Mouse (Mus musculus): ENCODE results near the gene Gm10300. TPM values are rescaled to one million over a fixed set of nuclear protein-coding genes. Genes with fewer than 3 reads are reported as not detected.

Gene Gm10300
- polyA plus RNA-seq, 1 experiment = 0.15 TPM

DNA sequence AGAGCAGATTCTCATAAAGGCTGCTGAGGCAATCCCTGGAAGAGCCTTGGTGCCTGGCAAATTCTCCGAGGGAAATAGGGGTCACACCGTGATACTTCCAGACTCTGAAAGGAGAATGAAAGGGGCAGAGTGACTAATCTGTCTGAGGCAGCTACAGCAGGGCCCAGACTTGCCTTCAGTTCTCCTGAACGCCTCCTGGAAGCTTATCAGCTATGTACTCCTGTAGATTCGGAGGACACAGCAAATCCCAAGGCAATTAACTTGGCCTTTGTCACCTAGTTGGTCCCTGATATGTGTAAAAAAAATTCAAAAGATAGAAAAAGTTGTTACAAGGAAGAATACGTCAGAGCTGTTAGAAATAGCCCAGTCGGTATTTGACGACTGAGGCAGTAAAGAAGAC is 20.5 kb downstream of the Gm10300 start:
- no peak overlapping the region for H3K27ac ChIP-seq (ENCODE audit: insufficient read depth, low read length)
- H3K4me3 ChIP-seq (replicated peaks; ENCODE audit: insufficient read depth, low read depth, low read length) = no peak overlapping the region
- no peak for DNase-seq
- H3K27me3 ChIP-seq (ENCODE audit: control insufficient read depth, insufficient read depth, low read length) = no peaks in the 10 kb centered on the region
- 72% methylated on average over 7 of the region's 7 CpGs for WGBS
- TF ChIP-seq POLR2A (IDR thresholded peaks at IDR 0.05; ENCODE audit: borderline replicate concordance, insufficient read depth, low read length) = no peak
- no peak for TF ChIP-seq CTCF (IDR thresholded peaks at IDR 0.05; ENCODE audit: borderline replicate concordance, insufficient read depth, low read depth, low read length)
- H3K4me1 ChIP-seq (ENCODE audit: control insufficient read depth, insufficient read depth, low read length) = no peaks in the 10 kb centered on the region

DNA sequence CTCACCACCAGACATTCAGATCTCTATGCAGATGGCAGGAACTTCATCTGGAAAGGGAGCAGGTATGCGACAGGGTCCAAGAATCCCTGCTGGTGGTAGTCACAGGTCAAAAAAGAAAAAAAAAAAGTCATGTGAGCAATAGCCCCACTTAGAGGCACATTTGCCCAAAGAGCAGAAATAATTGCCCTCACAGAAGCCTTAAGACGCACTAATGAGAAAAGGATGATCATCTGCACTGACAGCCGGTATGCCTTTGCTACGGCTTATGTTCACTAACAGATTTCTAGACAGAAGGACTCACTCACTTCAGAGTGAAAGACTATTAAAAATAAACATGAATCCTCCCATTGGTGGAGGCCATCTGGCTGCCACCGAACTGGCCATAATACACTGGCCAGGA is 25.1 kb downstream of the Gm10300 start:
- no peak overlapping the region for H3K27ac ChIP-seq (ENCODE audit: insufficient read depth, low read length)
- H3K4me3 ChIP-seq (replicated peaks; ENCODE audit: insufficient read depth, low read depth, low read length) = no peak overlapping the region
- TF ChIP-seq CTCF (IDR thresholded peaks at IDR 0.05; ENCODE audit: borderline replicate concordance, insufficient read depth, low read depth, low read length) (no peak), POLR2A (IDR thresholded peaks at IDR 0.05; ENCODE audit: borderline replicate concordance, insufficient read depth, low read length) (no peak)
- 51% methylated on average over 5 of the region's 5 CpGs for WGBS
- DNase-seq = peak in 1 of 2 experiments; percentile 9
- H3K27me3 ChIP-seq (ENCODE audit: control insufficient read depth, insufficient read depth, low read length) = no peaks in the 10 kb centered on the region
- no peaks in the 10 kb centered on the region for H3K4me1 ChIP-seq (ENCODE audit: control insufficient read depth, insufficient read depth, low read length)

DNA sequence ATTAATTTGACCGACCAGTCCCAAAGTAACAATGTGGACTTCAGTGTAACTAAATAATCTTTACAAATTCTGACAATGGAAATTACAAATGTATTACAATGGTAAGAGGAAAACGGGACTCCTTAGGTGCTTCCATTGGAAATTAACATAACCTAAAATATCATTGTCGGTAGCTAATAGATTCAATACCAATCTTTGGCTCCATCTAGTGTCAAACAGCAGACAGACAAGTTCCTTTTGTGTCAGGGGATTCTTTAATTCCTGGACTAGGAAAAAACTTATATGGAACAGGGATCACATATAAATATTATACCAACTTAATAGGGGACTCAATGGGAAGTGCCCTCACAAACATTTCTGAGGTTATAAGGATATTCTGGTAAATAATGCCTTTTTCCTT is 26.7 kb downstream of the Gm10300 start:
- DNase-seq = peak in 1 of 2 experiments; percentile 6
- Histone ChIP-seq H3K4me3 (replicated peaks; ENCODE audit: insufficient read depth, low read depth, low read length) (no peak overlapping the region), H3K27ac (ENCODE audit: insufficient read depth, low read length) (no peak overlapping the region), H3K4me1 (ENCODE audit: control insufficient read depth, insufficient read depth, low read length) (no peaks in the 10 kb centered on the region), H3K27me3 (ENCODE audit: control insufficient read depth, insufficient read depth, low read length) (no peaks in the 10 kb centered on the region)
- 37% methylated on average over 3 of the region's 3 CpGs for WGBS
- peak; percentile 33; the same call in 1 of the 2 replicates for TF ChIP-seq CTCF (IDR thresholded peaks at IDR 0.05; ENCODE audit: borderline replicate concordance, insufficient read depth, low read depth, low read length)
- TF ChIP-seq POLR2A (IDR thresholded peaks at IDR 0.05; ENCODE audit: borderline replicate concordance, insufficient read depth, low read length) = no peak

DNA sequence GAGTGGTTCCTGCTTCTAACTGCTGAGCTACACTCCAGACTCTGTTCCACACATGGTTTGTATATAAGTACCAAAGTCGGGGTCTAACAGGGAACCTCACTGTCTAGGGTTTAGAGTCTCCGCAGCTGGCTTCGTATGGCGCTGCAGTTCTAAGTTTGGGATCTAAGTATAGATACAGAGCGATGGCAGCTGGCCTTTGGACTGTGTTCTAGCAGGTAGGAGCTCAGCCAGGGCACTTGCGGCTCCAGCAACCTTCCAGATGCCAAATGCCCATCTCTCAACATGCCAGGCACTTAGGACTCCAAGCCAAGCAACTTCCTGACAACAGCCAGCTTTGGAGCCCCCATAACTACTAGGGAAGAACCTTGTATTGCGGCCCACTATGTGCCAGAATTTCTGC is 33.7 kb downstream of the Gm10300 start:
- no peaks in the 10 kb centered on the region for H3K4me1 ChIP-seq (ENCODE audit: control insufficient read depth, insufficient read depth, low read length)
- no peak overlapping the region for H3K4me3 ChIP-seq (replicated peaks; ENCODE audit: insufficient read depth, low read depth, low read length)
- DNase-seq = no peak
- 68% methylated on average over 7 of the region's 7 CpGs for WGBS
- H3K27ac ChIP-seq (ENCODE audit: insufficient read depth, low read length) = no peak overlapping the region
- no peaks in the 10 kb centered on the region for H3K27me3 ChIP-seq (ENCODE audit: control insufficient read depth, insufficient read depth, low read length)
- TF ChIP-seq CTCF (IDR thresholded peaks at IDR 0.05; ENCODE audit: borderline replicate concordance, insufficient read depth, low read depth, low read length) (no peak), POLR2A (IDR thresholded peaks at IDR 0.05; ENCODE audit: borderline replicate concordance, insufficient read depth, low read length) (no peak)

DNA sequence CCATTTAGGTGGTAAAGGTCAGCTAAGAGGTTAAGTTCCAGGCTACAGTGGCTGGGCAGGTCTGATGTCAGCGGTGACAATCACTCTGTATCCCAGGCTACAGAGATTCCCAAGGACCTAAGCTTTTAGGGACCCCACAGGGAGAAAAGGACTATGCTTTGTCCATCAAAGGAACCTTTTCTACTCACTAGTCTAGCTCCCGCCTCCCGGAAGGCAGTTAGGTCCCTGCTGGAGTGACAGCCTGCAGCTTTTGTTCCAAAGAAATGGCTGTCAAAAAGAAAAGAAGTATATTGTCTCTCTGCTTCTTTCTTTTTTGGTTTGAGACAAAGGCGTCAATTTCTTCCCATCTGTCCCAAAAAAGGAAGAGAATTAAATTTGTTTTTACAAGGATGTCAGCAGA is 36.7 kb downstream of the Gm10300 start:
- H3K4me1 ChIP-seq (ENCODE audit: control insufficient read depth, insufficient read depth, low read length) = no peaks in the 10 kb centered on the region
- H3K27ac ChIP-seq (ENCODE audit: insufficient read depth, low read length) = no peak overlapping the region
- TF ChIP-seq POLR2A (IDR thresholded peaks at IDR 0.05; ENCODE audit: borderline replicate concordance, insufficient read depth, low read length) = no peak
- no peak for TF ChIP-seq CTCF (IDR thresholded peaks at IDR 0.05; ENCODE audit: borderline replicate concordance, insufficient read depth, low read depth, low read length)
- H3K27me3 ChIP-seq (ENCODE audit: control insufficient read depth, insufficient read depth, low read length) = no peaks in the 10 kb centered on the region
- no peak for DNase-seq
- WGBS = 50% methylated on average over 4 of the region's 4 CpGs
- no peak overlapping the region for H3K4me3 ChIP-seq (replicated peaks; ENCODE audit: insufficient read depth, low read depth, low read length)

DNA sequence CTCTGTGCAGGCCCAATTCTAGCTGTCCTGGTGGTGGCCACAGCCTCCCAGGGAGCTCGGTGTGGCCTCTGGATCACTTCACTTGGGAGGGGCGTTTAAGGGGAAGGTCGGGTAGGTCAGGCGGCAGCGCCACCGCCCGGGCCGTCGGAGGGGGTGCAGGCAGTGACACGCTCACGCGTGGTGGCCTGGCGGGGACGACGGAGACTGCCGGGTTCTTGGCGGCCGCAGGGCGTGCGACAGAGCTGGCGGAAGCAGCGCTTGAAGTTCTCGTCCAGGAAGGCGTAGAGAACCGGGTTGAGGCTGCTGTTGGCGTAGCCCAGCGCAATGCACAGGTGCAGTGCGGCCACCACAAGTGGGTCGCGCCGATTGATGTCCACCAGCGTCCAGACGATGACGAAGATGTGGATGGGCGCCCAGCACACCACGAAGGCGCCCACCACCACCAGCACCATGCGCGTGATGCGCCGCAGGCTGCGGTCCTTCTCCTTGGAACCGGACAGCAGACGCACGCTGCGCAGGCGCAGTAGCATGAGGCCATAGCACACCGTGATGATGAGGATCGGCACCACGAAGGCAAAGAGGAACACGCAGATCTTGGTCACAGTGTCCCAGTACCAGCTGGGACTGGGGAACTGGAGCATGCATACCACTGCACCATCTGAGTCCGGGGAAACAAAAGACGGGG is 39.1 kb downstream of the Gm10300 start:
- TF ChIP-seq CTCF (IDR thresholded peaks at IDR 0.05; ENCODE audit: borderline replicate concordance, insufficient read depth, low read depth, low read length) (no peak), POLR2A (IDR thresholded peaks at IDR 0.05; ENCODE audit: borderline replicate concordance, insufficient read depth, low read length) (no peak)
- Histone ChIP-seq H3K27me3 (ENCODE audit: control insufficient read depth, insufficient read depth, low read length) (no peaks in the 10 kb centered on the region), H3K4me1 (ENCODE audit: control insufficient read depth, insufficient read depth, low read length) (no peaks in the 10 kb centered on the region), H3K27ac (ENCODE audit: insufficient read depth, low read length) (no peak overlapping the region), H3K4me3 (replicated peaks; ENCODE audit: insufficient read depth, low read depth, low read length) (peak overlapping the region; percentile 9)
- WGBS = 33% methylated on average over 53 of the region's 53 CpGs
- DNase-seq = peak; percentile 14 to 23

DNA sequence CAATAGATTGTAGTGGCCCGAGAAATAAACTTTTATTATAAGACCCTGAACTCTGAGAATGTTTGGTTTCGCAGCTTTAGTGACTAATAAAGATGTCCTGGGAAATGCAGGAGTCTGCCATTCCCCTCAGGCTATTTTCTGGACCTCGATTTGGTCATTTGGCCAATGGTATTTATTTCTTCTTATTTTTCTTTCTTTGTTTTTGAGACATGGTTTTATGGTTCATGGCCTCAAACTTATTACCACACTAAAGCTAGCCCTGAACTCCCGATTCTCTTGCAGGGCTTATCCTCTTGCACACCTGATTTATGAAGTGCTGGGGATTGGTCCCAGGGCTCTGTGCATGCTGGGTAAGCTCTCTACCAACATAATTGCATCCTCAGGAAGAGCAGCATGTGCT is 41.8 kb downstream of the Gm10300 start:
- TF ChIP-seq CTCF (IDR thresholded peaks at IDR 0.05; ENCODE audit: borderline replicate concordance, insufficient read depth, low read depth, low read length) (no peak), POLR2A (IDR thresholded peaks at IDR 0.05; ENCODE audit: borderline replicate concordance, insufficient read depth, low read length) (no peak)
- WGBS = 87% methylated on average over 4 of the region's 4 CpGs
- H3K4me3 ChIP-seq (replicated peaks; ENCODE audit: insufficient read depth, low read depth, low read length) = no peak overlapping the region
- H3K27ac ChIP-seq (ENCODE audit: insufficient read depth, low read length) = no peak overlapping the region
- no peak for DNase-seq
- no peaks in the 10 kb centered on the region for H3K27me3 ChIP-seq (ENCODE audit: control insufficient read depth, insufficient read depth, low read length)
- no peaks in the 10 kb centered on the region for H3K4me1 ChIP-seq (ENCODE audit: control insufficient read depth, insufficient read depth, low read length)

DNA sequence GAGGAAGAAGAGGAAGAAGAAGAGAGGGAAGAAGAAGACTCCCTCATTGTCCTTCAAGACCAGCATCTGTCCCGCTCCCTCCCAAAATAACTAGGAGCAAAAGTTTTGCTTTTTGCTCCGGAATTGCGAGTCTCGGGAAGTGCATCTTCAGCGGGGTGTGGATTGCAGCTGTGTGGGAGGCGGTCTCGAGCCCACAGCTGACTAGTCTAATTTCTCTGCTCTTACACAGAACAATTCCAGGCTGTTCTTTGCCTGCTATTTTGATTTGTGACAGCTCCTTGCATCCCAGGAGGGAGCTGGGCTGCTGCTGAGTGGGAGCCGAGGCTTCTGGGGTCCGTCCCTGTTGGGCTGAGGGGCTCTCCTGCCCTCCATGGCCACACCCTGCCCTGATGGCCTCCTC is 45.1 kb downstream of the Gm10300 start:
- no peaks in the 10 kb centered on the region for H3K4me1 ChIP-seq (ENCODE audit: control insufficient read depth, insufficient read depth, low read length)
- TF ChIP-seq CTCF (IDR thresholded peaks at IDR 0.05; ENCODE audit: borderline replicate concordance, insufficient read depth, low read depth, low read length) (no peak), POLR2A (IDR thresholded peaks at IDR 0.05; ENCODE audit: borderline replicate concordance, insufficient read depth, low read length) (no peak)
- H3K4me3 ChIP-seq (replicated peaks; ENCODE audit: insufficient read depth, low read depth, low read length) = no peak overlapping the region
- H3K27me3 ChIP-seq (ENCODE audit: control insufficient read depth, insufficient read depth, low read length) = no peaks in the 10 kb centered on the region
- WGBS = 52% methylated on average over 9 of the region's 9 CpGs
- H3K27ac ChIP-seq (ENCODE audit: insufficient read depth, low read length) = no peak overlapping the region
- DNase-seq = no peak

Data from cerebellum, adult 2 months (tissue).